Mouse (Mus musculus): ENCODE measurements at regions not wholly inside any gene's neighbourhood (a gene's known extent, or its start where the extent isn't known, plus 50 kb on each side); places are given as distances from the start of the nearest gene placed in this dataset.
"Not testable (repeated sequence)": the region's sequence is repeated elsewhere in the genome, so short reads cannot be mapped to it uniquely, and the experiment has no call there.

DNA sequence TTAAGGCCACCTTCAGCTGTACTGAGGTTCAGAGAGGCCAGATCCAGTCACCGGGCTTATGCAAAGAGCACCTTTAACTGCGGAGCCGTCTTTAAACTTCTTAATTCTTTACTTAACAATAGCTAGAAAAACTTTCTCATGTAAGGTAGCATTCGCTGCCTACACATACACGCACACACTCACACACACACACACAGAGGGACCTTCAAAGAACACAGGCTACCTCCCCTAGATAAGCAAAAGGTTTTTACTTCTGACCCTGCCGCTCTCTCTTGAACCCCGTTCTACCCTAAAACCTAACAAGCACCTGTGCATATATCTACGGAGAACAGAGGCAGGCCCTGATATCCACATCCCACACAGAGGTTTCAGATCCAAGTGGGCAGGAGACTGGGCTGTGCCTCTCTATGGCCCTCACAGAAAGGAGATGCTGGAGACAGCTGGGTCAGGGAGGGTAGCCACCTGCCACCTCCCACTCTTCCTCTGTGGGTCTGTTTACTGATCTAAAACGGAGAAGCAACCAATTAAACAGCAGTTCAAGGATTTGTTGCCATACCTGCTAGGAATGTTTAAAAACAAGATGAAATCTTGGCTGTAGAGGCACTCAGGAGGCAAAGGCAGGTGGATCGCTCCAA is 81.2 kb downstream of the Tomm20 start:
- H3K27me3 ChIP-seq, result no peaks in the 10 kb centered on the region
- H3K36me3 ChIP-seq, result no peaks in the 10 kb centered on the region
- no peaks in the 10 kb centered on the region for H3K9me3 ChIP-seq
- H3K27ac ChIP-seq, result no peak overlapping the region
- WGBS, result 87% methylated on average over 10 of the region's 10 CpGs
- no peak overlapping the region for H3K9ac ChIP-seq
- H3K4me3 ChIP-seq, result no peak overlapping the region
- no peak for ATAC-seq (ENCODE audit: insufficient number of reproducible peaks, insufficient read depth, low FRiP score, low TSS enrichment, low read depth)
- no peak overlapping the region for H3K4me2 ChIP-seq
- 0 out of 2 replicates have a peak, but pooled peaks cover 4% of the 10 kb centered on the region for H3K4me1 ChIP-seq

DNA sequence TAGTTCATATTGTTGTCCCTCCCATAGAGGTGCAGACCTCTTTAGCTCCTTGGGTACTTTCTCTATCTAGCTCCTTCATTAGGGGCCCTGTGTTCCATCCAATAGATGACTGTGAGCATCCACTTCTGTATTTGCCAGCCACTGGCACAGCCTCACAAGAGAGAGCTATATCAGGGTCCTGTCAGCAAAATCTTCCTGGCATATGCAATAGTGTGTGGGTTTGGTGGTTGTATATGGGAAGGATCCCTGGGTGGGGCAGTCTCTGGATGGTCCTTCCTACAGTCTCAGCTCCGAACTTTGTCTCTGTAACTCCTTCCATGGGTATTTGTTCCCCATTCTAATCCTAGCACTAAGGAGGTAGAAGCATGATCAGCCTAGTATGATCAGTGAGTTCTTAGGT is 82.0 kb downstream of the Tomm20 start:
- not testable (repeated sequence) for H3K9ac ChIP-seq; ATAC-seq (ENCODE audit: insufficient number of reproducible peaks, insufficient read depth, low FRiP score, low TSS enrichment, low read depth); H3K27me3 ChIP-seq; H3K9me3 ChIP-seq; H3K4me3 ChIP-seq; H3K36me3 ChIP-seq; H3K27ac ChIP-seq; H3K4me2 ChIP-seq; H3K4me1 ChIP-seq
- 95% methylated on average over 1 of the region's 1 CpGs for WGBS

DNA sequence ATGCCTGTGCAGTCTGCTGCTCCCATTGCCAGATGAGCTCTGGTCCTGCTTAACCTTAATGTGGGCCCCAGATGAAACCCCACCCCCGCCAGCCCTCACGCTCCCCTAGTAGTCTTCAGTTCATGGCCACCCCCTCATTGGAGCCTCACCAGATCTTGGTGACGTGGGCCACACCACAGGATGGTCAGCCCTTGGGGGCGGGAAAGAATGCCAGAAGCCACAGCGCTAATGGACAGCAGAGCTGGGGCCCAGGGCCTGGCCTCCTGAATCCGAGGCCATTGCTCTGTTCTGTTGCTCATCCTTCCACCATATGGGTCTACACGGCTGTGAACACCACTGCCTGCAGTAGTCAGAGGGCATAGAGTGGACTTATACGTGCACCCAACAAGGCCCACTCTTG is 83.9 kb downstream of the Tomm20 start:
- no peaks in the 10 kb centered on the region for H3K27me3 ChIP-seq
- no peak overlapping the region for H3K4me3 ChIP-seq
- no peak for ATAC-seq (ENCODE audit: insufficient number of reproducible peaks, insufficient read depth, low FRiP score, low TSS enrichment, low read depth)
- no peaks in the 10 kb centered on the region for H3K36me3 ChIP-seq
- WGBS, result 78% methylated on average over 8 of the region's 8 CpGs
- H3K9me3 ChIP-seq, result no peaks in the 10 kb centered on the region
- H3K4me2 ChIP-seq, result no peak overlapping the region
- no peak overlapping the region for H3K27ac ChIP-seq
- H3K9ac ChIP-seq, result no peak overlapping the region
- H3K4me1 ChIP-seq, result peaks cover 4% of the 10 kb centered on the region; the same call in 1 of the 2 replicates

DNA sequence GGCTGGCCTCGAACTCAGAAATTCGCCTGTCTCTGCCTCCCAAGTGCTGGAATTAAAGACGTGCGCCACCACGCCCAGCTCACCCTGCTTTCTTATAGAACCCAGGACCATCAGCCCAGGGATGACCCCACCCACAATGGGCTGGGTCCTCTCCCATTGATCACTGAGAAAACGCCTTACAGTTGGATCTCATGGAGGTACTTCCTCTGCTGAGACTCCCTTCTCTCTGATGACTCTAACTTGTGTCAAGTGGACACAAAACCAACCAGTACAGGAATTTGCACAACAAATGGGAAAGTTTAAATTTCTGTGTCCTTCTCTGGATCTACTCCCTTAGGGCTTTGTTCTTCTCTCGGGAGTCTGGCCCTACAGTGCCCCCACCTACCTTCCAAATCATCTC is 85.0 kb downstream of the Tomm20 start:
- WGBS, result 91% methylated on average over 7 of the region's 7 CpGs
- Histone ChIP-seq H3K4me1 (peaks cover 4% of the 10 kb centered on the region; the same call in 1 of the 2 replicates), H3K9me3 (no peaks in the 10 kb centered on the region), H3K27ac (no peak overlapping the region), H3K4me3 (no peak overlapping the region), H3K9ac (no peak overlapping the region), H3K36me3 (no peaks in the 10 kb centered on the region), H3K27me3 (no peaks in the 10 kb centered on the region), H3K4me2 (no peak overlapping the region)
- no peak for ATAC-seq (ENCODE audit: insufficient number of reproducible peaks, insufficient read depth, low FRiP score, low TSS enrichment, low read depth)

DNA sequence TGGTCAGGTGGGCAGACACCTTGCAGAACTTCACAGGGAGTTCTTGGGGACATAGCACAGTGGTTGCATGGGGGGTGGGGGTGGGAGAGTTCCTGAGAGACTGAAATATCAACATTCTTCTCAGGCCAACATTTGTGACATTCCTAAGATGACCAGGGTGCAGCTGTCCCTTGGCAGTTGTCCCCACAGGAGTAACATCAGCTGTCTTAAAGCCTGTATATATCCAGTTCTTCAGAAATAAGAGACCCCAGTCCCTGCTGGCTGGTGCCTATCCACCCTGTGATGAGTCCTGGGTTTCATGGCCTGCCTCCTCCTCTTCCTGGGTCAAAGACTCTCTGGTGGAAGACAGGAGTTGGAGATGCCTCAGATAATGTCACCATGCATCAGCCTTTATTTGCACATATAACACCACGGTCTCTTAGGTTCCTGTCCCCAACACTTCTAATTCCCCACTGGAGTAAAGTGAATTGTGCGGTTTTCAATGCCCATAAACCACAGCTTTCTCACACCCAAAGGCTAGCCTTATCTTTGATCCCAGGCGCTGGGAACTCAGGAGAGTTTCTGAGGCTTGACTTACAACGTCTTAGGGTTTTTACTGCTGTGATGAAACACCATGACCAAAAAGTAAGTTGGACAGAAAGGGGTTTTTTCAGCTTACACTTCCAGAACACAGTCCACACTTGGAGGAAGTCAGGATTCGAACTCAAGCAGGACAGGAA is 85.8 kb downstream of the Tomm20 start:
- no peak for ATAC-seq (ENCODE audit: insufficient number of reproducible peaks, insufficient read depth, low FRiP score, low TSS enrichment, low read depth)
- WGBS, result 92% methylated on average over 5 of the region's 5 CpGs
- H3K9ac ChIP-seq, result no peak overlapping the region

DNA sequence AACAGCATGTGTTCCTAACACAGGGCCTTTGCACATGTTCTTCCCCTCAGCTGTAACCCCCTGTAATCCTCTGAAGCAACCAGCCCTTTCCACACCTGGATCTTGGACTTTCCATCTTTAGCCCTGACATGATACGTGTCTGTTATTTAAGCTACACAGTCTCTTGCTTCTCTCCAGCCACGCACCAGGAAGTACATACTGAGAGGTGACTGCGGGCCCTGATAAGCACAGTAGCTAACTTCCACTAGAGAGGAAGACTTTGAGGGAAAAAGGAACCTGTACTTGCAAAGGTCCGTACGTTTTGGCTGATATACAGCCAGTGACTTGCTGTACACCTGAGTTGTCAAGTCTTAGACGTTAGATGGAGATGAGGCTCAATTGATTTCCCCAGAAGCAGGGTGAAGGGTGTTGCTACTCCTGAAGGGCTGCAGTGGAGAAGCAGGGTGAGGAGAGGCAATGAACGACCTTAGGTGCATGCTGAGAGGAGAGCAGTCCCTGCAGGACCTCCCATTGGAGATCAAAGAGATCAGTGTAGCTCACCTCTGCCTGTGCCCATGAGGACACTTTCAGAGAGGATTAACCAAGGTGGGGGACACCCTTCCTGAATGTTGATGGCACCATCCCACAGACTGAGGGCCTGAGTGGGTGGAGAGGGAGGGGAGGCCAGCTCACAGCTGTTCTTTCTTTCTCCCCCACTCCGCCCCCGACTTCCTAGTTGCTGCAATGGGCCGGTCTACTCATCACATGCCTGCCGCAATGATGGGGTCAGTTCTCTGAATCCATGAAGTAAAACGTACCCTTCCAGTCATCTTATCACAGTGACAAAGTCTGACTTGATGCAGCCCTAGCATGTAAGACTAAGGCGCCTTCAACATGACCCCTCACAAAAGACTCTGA is 88.1 kb downstream of the Tomm20 start:
- Histone ChIP-seq H3K4me1 (peaks cover 22% of the 10 kb centered on the region), H3K27ac (no peak overlapping the region), H3K4me3 (no peak overlapping the region), H3K9me3 (no peaks in the 10 kb centered on the region), H3K9ac (no peak overlapping the region), H3K36me3 (no peaks in the 10 kb centered on the region), H3K4me2 (no peak overlapping the region), H3K27me3 (no peaks in the 10 kb centered on the region)
- WGBS, result 80% methylated on average over 13 of the region's 13 CpGs
- no peak for ATAC-seq (ENCODE audit: insufficient number of reproducible peaks, insufficient read depth, low FRiP score, low TSS enrichment, low read depth)

More for the DNA sequence above, 85.8 kb downstream of the Tomm20 start:
- Histone ChIP-seq H3K4me1 (peaks cover 4% of the 10 kb centered on the region; the same call in 1 of the 2 replicates), H3K27me3 (no peaks in the 10 kb centered on the region), H3K27ac (no peak overlapping the region), H3K4me3 (no peak overlapping the region), H3K36me3 (no peaks in the 10 kb centered on the region), H3K9me3 (no peaks in the 10 kb centered on the region), H3K4me2 (no peak overlapping the region)

DNA sequence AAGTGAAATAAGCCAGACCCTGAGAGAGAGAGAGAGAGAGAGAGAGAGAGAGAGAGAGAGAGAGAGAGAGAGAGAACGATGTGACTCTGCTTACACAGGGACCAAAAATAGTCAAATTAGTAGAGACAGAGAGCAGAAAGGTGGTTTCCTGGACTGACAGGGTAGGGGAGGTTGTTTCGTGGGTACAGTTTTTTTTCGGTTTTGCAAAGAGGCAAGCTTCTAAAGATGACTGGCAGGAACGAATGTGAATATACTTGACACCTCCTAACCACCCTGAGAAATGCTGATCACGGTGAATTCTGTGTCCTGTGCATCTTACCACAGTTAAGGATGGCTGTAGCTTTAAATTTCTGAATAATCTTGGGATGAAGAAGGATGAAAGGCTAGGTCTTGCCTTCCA is 89.7 kb downstream of the Tomm20 start:
- Histone ChIP-seq H3K9ac (no peak overlapping the region), H3K4me3 (no peak overlapping the region), H3K4me1 (peaks cover 23% of the 10 kb centered on the region), H3K27ac (no peak overlapping the region), H3K9me3 (no peaks in the 10 kb centered on the region), H3K4me2 (no peak overlapping the region), H3K27me3 (no peaks in the 10 kb centered on the region), H3K36me3 (no peaks in the 10 kb centered on the region)
- no peak for ATAC-seq (ENCODE audit: insufficient number of reproducible peaks, insufficient read depth, low FRiP score, low TSS enrichment, low read depth)
- WGBS, result 59% methylated on average over 5 of the region's 5 CpGs

DNA sequence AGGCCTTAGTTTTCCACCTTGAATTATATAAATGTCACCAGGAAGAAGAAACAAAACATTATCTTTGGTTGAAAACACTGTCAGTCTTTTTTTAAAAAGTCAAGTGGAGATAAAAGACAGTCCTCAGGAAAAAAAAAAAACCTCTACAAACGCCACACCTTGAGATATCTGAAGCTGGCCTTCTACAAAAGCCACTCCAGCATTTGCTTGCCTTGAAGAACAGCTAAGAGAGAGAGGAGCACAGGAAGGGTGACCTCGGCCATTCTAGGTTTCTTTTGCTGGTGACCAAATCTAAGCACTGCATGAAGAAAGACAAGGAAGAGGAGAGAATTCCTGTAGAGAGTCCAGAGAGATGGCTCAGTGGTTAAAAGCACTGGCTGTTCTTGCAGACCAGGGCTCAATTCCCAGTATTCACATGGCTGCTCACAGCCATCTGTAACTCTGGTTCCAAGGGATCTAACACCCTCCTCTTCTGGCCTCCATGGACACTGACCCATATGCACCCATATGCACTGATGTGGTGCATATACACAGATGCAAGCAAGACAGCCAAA is 90.5 kb downstream of the Tomm20 start:
- ATAC-seq (ENCODE audit: insufficient number of reproducible peaks, insufficient read depth, low FRiP score, low TSS enrichment, low read depth), result no peak
- peaks cover 23% of the 10 kb centered on the region for H3K4me1 ChIP-seq
- no peak overlapping the region for H3K4me3 ChIP-seq
- H3K4me2 ChIP-seq, result no peak overlapping the region
- no peak overlapping the region for H3K27ac ChIP-seq
- H3K9ac ChIP-seq, result no peak overlapping the region
- H3K36me3 ChIP-seq, result no peaks in the 10 kb centered on the region
- no peaks in the 10 kb centered on the region for H3K27me3 ChIP-seq
- no peaks in the 10 kb centered on the region for H3K9me3 ChIP-seq
- 80% methylated on average over 2 of the region's 2 CpGs for WGBS

DNA sequence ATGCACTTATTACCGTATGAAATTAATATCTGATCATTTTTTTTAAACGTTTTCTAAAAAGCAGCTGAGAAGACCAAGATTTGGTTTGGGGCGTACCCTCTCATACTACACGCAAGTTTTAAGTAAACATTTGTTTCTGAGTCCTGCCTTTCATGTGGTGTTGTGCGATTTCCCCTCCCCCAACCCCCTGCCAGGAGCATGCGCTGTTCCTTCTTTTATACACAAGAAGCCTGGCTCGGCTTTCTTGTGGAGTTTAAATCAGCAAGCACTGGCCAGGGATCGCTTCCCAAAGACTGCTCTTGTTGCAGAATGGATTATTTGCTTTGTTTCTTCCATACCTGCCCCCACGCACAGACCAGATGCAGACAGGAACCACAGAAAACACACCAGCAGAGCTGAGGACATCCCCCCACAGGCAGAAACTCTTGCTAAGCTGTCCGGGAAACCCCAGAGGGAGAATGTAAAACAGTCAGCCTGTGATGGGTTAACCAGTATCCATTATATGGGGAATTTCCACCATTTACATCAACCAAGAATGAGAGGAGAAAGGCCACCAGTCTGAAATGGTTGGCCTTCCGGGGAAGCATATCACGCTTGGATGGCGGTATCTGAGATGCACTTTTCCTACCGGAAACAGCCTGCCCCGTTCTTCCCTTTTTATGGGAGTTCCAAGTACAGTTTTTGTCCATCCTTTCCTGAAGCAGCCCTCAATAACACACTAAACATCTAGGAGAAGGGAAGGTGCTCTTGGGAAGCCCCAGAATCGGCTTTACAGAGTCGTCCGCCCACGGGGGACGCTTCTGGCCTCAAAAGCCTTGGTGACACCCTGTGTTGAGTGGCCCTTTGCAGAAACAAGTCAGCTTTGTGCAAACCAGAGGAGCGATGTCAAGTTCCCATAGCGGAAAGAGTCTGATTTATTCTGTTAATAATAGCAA is 91.3 kb downstream of the Tomm20 start:
- Histone ChIP-seq H3K4me1 (peaks cover 23% of the 10 kb centered on the region), H3K4me2 (no peak overlapping the region), H3K4me3 (no peak overlapping the region), H3K9me3 (no peaks in the 10 kb centered on the region), H3K9ac (no peak overlapping the region), H3K36me3 (no peaks in the 10 kb centered on the region), H3K27ac (peak overlapping the region; percentile 44; the same call in 1 of the 2 replicates), H3K27me3 (no peaks in the 10 kb centered on the region)
- 65% methylated on average over 22 of the region's 22 CpGs for WGBS
- ATAC-seq (ENCODE audit: insufficient number of reproducible peaks, insufficient read depth, low FRiP score, low TSS enrichment, low read depth), result no peak

DNA sequence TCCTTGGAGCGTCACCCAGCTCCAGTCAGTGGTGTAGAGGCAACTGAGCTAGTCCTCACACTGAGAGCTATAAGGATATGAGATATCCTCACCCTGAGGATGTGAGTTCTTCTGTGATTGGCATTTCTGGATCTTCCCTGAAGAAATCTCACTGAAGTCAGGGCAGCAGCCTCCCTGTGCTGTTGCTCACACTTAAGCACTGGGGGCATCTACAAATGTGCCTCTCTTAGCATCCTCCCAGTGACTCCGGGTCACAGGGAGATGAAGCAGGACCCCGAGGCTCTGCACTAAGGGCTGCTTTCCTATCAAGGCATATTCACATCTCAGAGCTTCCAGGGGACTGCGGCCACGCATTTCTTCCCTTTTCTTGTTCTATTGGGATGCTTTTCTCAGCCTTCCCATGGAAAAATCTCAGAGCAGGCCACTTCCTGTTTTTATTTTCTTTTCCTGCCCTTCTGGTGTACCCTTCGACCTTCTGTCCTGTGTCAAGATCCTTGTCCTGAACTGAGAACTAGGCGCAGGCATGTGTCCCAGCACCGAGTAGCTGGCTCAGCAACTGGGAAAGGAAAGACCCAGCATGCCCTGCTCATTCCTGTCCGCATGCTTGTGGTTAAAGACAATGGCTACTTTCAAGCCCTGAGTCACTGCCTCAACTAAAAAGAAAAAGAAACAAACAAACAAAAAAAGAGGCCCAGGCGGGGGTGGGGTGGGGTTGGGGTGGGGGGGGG is 92.8 kb downstream of the Tomm20 start:
- 32% methylated on average over 10 of the region's 10 CpGs for WGBS
- H3K4me2 ChIP-seq, result no peak overlapping the region
- no peaks in the 10 kb centered on the region for H3K9me3 ChIP-seq
- H3K9ac ChIP-seq, result no peak overlapping the region
- no peak overlapping the region for H3K4me3 ChIP-seq
- peak overlapping the region; percentile 66 for H3K27ac ChIP-seq
- ATAC-seq (ENCODE audit: insufficient number of reproducible peaks, insufficient read depth, low FRiP score, low TSS enrichment, low read depth), result no peak
- peaks cover 23% of the 10 kb centered on the region for H3K4me1 ChIP-seq
- no peaks in the 10 kb centered on the region for H3K36me3 ChIP-seq
- no peaks in the 10 kb centered on the region for H3K27me3 ChIP-seq

Data from embryonic facial prominence, embryonic 13.5 days (tissue).